Comparison of ENCODE assay signal across 19 mouse cellular contexts in the genomic region with DNA sequence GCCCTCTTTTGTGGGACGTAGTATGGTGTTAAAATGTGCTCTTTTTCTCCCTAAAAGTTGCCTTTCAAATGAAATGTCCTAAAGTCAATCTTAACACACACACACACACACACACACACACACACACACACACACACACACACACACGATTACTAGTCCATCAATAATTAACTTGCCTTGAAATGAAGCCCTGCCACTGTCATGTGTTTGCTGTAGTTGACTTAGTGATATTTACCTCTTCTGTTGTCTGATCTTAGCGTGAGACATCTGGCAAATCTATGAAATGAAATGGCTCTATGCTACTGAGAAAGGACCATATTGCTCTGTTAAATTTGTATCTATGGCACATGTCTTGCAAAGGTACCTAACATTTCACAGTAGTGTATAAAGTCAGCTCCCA.
DNase-seq lines count a peak whose midpoint lies in the region; ATAC-seq and TF ChIP-seq lines count a peak whose summit lies in the region.
"Had no signal": no experiment of that assay in that cellular context is flagged by ENCODE, and none has a peak within 500 bp of the region (broad histone marks: within the 10 kb centered on the region; RNA-seq: fewer than 3 reads in every experiment).

No protein-coding gene starts in this region.

- TF ChIP-seq EP300 in liver, postnatal 0 days (IDR thresholded peaks at IDR 0.05; ENCODE audit: low read depth), result no peak

- H3K4me1 ChIP-seq in liver, adult 2 months (ENCODE audit: control insufficient read depth, insufficient read depth, low read length), result peaks cover 2% of the 10 kb centered on the region; the same call in 1 of the 2 replicates
- H3K4me1 ChIP-seq in liver, embryonic 11.5 days (replicated peaks; ENCODE audit: control insufficient read depth, insufficient read depth, low read length), result no peaks in the 10 kb centered on the region
- H3K4me1 ChIP-seq in liver, postnatal 0 days (ENCODE audit: insufficient read depth), result no peaks in the 10 kb centered on the region

- DNase-seq in liver, adult 2 months (ENCODE audit: extremely low read depth, low read depth, low spot score), result peak; percentile 67
- DNase-seq in liver, embryonic 11.5 days (ENCODE audit: low spot score), result no peak
- peak; percentile 20 for DNase-seq in liver, postnatal 0 days
- no peak for DNase-seq in liver
- DNase-seq: adrenal gland, adult 2 months; adrenal gland, adult 8-10 months; adrenal gland, postnatal 10 days; adrenal gland, postnatal 14 days; adrenal gland, postnatal 25 days; adrenal gland, postnatal 36 days; B cell, adult 2 months; cerebellum, adult 11 months; cerebellum, adult 11-12 months; cerebellum, adult 18-20 months had no signal

- no peak overlapping the region for H3K9ac ChIP-seq in liver, adult 2 months (ENCODE audit: low read depth, low read length)
- H3K9ac ChIP-seq in liver, embryonic 11.5 days (ENCODE audit: low read depth, low read length), result no peak overlapping the region
- H3K9ac ChIP-seq in liver, postnatal 0 days (replicated peaks), result no peak overlapping the region

- 33% methylated on average over 3 of the region's 3 CpGs for WGBS in liver, adult 2 months
- 71% methylated on average over 3 of the region's 3 CpGs for WGBS in liver, embryonic 11.5 days
- WGBS in liver, postnatal 0 days (ENCODE audit: insufficient replicate concordance), result 48% methylated on average over 3 of the region's 3 CpGs

- no peak for TF ChIP-seq POLR2A in liver, adult 2 months (IDR thresholded peaks at IDR 0.05; ENCODE audit: extremely low read depth, insufficient read depth, low read length)

- no peak for ATAC-seq in liver, embryonic 11.5 days (replicated peaks; ENCODE audit: low FRiP score)
- ATAC-seq in liver, postnatal 0 days, result peak; percentile 62
- ATAC-seq: activated CD4-positive, CD25-positive, alpha-beta regulatory T cell, adult 4 months; CD4-positive, CD25-positive, alpha-beta regulatory T cell, adult 4 months; Patski had no signal

- no peaks in the 10 kb centered on the region for H3K79me2 ChIP-seq in liver, adult 2 months (ENCODE audit: control insufficient read depth, insufficient read depth, low read length)

- no peaks in the 10 kb centered on the region for H3K9me3 ChIP-seq in liver, embryonic 11.5 days (ENCODE audit: control insufficient read depth, low read length)
- H3K9me3 ChIP-seq in liver, postnatal 0 days (ENCODE audit: low read length), result no peaks in the 10 kb centered on the region
- H3K9me3 ChIP-seq: G1E had no signal

- H3K27ac ChIP-seq in liver, adult 2 months (replicated peaks; ENCODE audit: insufficient read depth, low read depth, low read length), result no peak overlapping the region
- no peak overlapping the region for H3K27ac ChIP-seq in liver, embryonic 11.5 days (ENCODE audit: low read depth, low read length)
- no peak overlapping the region for H3K27ac ChIP-seq in liver, postnatal 0 days (ENCODE audit: low read depth)

- H3K27me3 ChIP-seq in liver, adult 2 months (ENCODE audit: control insufficient read depth, insufficient read depth, low read length), result no peaks in the 10 kb centered on the region
- H3K27me3 ChIP-seq in liver, embryonic 11.5 days (replicated peaks; ENCODE audit: control insufficient read depth, insufficient read depth, low read length), result no peaks in the 10 kb centered on the region
- no peaks in the 10 kb centered on the region for H3K27me3 ChIP-seq in liver, postnatal 0 days (ENCODE audit: insufficient read depth, low read length)
- H3K27me3 ChIP-seq: CH12.LX, Patski had no signal

- no peak overlapping the region for H3K4me3 ChIP-seq in liver, adult 2 months (ENCODE audit: insufficient read depth, low read depth, low read length)
- no peak overlapping the region for H3K4me3 ChIP-seq in liver, embryonic 11.5 days (ENCODE audit: low read depth, low read length)
- H3K4me3 ChIP-seq in liver, postnatal 0 days (ENCODE audit: low read depth, low read length), result no peak overlapping the region

- no peaks in the 10 kb centered on the region for H3K36me3 ChIP-seq in liver, adult 2 months (ENCODE audit: control insufficient read depth, insufficient read depth, low read length)
- no peaks in the 10 kb centered on the region for H3K36me3 ChIP-seq in liver, embryonic 11.5 days (ENCODE audit: control insufficient read depth, insufficient read depth, low read length)
- no peaks in the 10 kb centered on the region for H3K36me3 ChIP-seq in liver, postnatal 0 days (replicated peaks; ENCODE audit: insufficient read depth, low read length)
- H3K36me3 ChIP-seq: G1E had no signal

- no peak overlapping the region for H3K4me2 ChIP-seq in liver, embryonic 11.5 days
- H3K4me2 ChIP-seq in liver, postnatal 0 days (ENCODE audit: low read depth, low read length), result no peak overlapping the region

- TF ChIP-seq CTCF in liver, adult 2 months (IDR thresholded peaks at IDR 0.05; ENCODE audit: low read depth, low read length), result no peak
- no peak for TF ChIP-seq CTCF in liver, postnatal 0 days (IDR thresholded peaks at IDR 0.05; ENCODE audit: low read depth)

Comparison
In these comparisons a context has a peak if more than half of its experiments do, and no peak if none do; other contexts are left out.
1. DNase-seq: peak in liver, adult 2 months (single experiment) and liver, postnatal 0 days (single experiment); none in liver, embryonic 11.5 days (single experiment) and liver (single experiment).